Mouse (Mus musculus): ENCODE data around the gene Klrd1. TPM values are rescaled to one million over a fixed set of nuclear protein-coding genes. Genes with fewer than 3 reads are reported as not detected.

The Klrd1 gene
- total RNA-seq, 1 experiment from 2014 or later: 7.4 TPM

Other genes starting within 250 kb of the Klrd1 start
- 117 and 140 TPM in 2 replicates for gene Clec12a, start 249.1 kb upstream of the Klrd1 start, total RNA-seq (2017)
- gene Clec12b, start 205.9 kb upstream of the Klrd1 start, total RNA-seq (2017): not detected in 2 replicates
- 2.4 and 5.3 TPM in 2 replicates for gene Clec1b, start 194.5 kb upstream of the Klrd1 start, total RNA-seq (2017)
- gene Clec9a, start 182.9 kb upstream of the Klrd1 start, total RNA-seq (2017): 1.8 and 6.7 TPM in 2 replicates
- gene Clec1a, start 139.8 kb upstream of the Klrd1 start, total RNA-seq (2017): 0.14 TPM in 1 of 2 replicates, not detected in the other
- gene Olr1, start 84.6 kb upstream of the Klrd1 start, total RNA-seq (2017): 0.82 and 1.1 TPM in 2 replicates
- gene Tmem52b, start 79.2 kb upstream of the Klrd1 start, total RNA-seq (2017): 0.18 TPM in 1 of 2 replicates, not detected in the other
- gene Gabarapl1, start 58.6 kb upstream of the Klrd1 start, total RNA-seq (2017): 90.8 and 91.1 TPM in 2 replicates
- 2.0 TPM in 1 of 2 replicates, not detected in the other for gene Klre1, start 13.9 kb upstream of the Klrd1 start, total RNA-seq (2017)
- 2.5 and 2.6 TPM in 2 replicates for gene Klrk1, start 32.1 kb downstream of the Klrd1 start, total RNA-seq (2017)
- gene Klrc3, start 51.6 kb downstream of the Klrd1 start, total RNA-seq (2017): not detected in 2 replicates
- not detected in 2 replicates for gene Klrc2, start 68.9 kb downstream of the Klrd1 start, total RNA-seq (2017)
- not detected in 2 replicates for gene Klrc1, start 87.2 kb downstream of the Klrd1 start, total RNA-seq (2017)
- not detected in 2 replicates for gene Klri1, start 125.3 kb downstream of the Klrd1 start, total RNA-seq (2017)
- gene Klri2, start 148.7 kb downstream of the Klrd1 start, total RNA-seq (2017): 0.09 TPM in 1 of 2 replicates, not detected in the other
- gene Gm156, start 192.5 kb downstream of the Klrd1 start, total RNA-seq (2017): not detected in 2 replicates